Mouse (Mus musculus): ENCODE measurements around the gene Sfxn2.
"Not testable (repeated sequence)": the region's sequence is repeated elsewhere in the genome, so short reads cannot be mapped to it uniquely, and the experiment has no call there.

Sfxn2 gene

DNA sequence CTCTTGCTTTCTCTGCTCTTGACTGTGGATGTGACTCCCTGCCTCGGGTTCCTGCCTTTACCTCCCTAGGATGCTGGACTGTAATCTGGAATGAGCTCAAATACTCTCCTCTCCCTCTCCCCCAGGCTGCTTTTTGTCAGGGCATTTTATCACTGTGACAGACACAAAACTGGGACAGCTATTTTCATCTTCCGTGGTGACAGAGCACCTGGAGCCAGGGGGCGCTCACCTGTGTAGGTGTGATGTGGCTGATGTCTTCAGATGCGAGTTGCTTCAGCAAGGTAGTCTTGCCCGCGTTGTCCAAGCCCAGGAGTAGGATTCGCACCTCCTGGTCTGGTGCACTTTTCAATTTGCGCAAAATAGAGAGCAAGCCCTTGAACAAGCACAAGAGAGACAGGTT lies 15.2 kb upstream of the Sfxn2 start:
- Histone ChIP-seq H3K27me3 (ENCODE audit: insufficient read depth, low read length) (no peaks in the 10 kb centered on the region), H3K4me1 (replicated peaks; ENCODE audit: low read depth, low read length) (peaks cover 45% of the 10 kb centered on the region), H3K4me3 (replicated peaks; ENCODE audit: low read length) (no peak overlapping the region), H3K36me3 (ENCODE audit: insufficient read depth, low read length) (0 out of 2 replicates have a peak, but pooled peaks cover 11% of the 10 kb centered on the region), H3K9me3 (ENCODE audit: low read length) (no peaks in the 10 kb centered on the region)
- TF ChIP-seq POU5F1 (IDR thresholded peaks at IDR 0.05; ENCODE audit: borderline replicate concordance, low read length) (no peak), CTCF (conservative IDR thresholded peaks at IDR 0.05; ENCODE audit: low read length) (no peak), NANOG (IDR thresholded peaks at IDR 0.05; ENCODE audit: borderline replicate concordance, low read length) (no peak)

DNA sequence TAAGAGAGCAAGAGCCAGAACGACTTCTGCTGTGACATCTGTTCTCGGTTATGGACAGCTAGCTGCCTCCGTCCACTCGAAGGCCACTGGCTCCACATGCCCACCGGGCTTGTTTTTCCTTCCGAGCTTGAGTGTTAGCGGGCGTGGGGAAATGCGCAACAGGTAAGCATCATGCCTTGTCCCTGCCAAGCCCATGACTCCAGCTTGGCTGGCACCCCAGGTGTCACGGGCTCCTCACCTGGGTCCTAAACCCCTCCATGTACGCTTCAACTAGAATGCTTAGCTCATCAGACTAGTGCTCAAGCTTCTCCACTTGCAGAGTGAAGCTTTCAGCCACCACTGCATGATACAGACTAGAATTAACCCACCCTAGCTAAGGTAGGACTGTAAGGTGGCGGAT lies 14.5 kb upstream of the Sfxn2 start:
- peaks cover 46% of the 10 kb centered on the region for H3K4me1 ChIP-seq (replicated peaks; ENCODE audit: low read depth, low read length)
- H3K36me3 ChIP-seq (ENCODE audit: insufficient read depth, low read length), result 0 out of 2 replicates have a peak, but pooled peaks cover 11% of the 10 kb centered on the region
- H3K27me3 ChIP-seq (ENCODE audit: insufficient read depth, low read length), result no peaks in the 10 kb centered on the region
- H3K4me3 ChIP-seq (replicated peaks; ENCODE audit: low read length), result 0 out of 2 replicates have a peak overlapping the region, but pooled peaks have one; percentile 32
- H3K9me3 ChIP-seq (ENCODE audit: low read length), result no peaks in the 10 kb centered on the region
- TF ChIP-seq POU5F1 (IDR thresholded peaks at IDR 0.05; ENCODE audit: borderline replicate concordance, low read length) (no peak), CTCF (conservative IDR thresholded peaks at IDR 0.05; ENCODE audit: low read length) (no peak), NANOG (IDR thresholded peaks at IDR 0.05; ENCODE audit: borderline replicate concordance, low read length) (no peak)

DNA sequence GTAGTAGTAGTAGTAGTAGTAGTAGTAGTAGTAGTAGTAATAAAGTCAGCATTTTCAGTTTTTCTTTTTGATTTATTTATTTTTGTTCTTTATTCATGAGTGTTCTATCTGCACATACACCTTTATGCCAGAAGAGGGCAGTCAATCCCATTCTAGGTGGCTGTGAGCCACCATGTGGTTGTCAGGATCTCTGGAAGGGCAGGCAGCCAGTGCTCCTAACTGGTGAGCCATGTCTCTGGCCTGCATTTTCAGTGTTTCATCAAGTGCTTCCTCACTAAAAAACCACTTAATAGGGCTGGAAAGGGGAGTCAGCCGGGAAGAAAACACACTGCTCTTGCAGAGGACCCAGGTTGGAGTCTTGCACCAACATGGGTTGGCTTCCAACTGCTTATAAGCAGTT lies 11.0 kb upstream of the Sfxn2 start:
- TF ChIP-seq NANOG (IDR thresholded peaks at IDR 0.05; ENCODE audit: borderline replicate concordance, low read length), result no peak
- peak; percentile 69 for TF ChIP-seq CTCF (conservative IDR thresholded peaks at IDR 0.05; ENCODE audit: low read length)
- Histone ChIP-seq H3K9me3 (ENCODE audit: low read length) (no peaks in the 10 kb centered on the region), H3K36me3 (ENCODE audit: insufficient read depth, low read length) (0 out of 2 replicates have a peak, but pooled peaks cover 2% of the 10 kb centered on the region), H3K4me1 (replicated peaks; ENCODE audit: low read depth, low read length) (peaks cover 74% of the 10 kb centered on the region), H3K27me3 (ENCODE audit: insufficient read depth, low read length) (no peaks in the 10 kb centered on the region), H3K4me3 (replicated peaks; ENCODE audit: low read length) (no peak overlapping the region)

DNA sequence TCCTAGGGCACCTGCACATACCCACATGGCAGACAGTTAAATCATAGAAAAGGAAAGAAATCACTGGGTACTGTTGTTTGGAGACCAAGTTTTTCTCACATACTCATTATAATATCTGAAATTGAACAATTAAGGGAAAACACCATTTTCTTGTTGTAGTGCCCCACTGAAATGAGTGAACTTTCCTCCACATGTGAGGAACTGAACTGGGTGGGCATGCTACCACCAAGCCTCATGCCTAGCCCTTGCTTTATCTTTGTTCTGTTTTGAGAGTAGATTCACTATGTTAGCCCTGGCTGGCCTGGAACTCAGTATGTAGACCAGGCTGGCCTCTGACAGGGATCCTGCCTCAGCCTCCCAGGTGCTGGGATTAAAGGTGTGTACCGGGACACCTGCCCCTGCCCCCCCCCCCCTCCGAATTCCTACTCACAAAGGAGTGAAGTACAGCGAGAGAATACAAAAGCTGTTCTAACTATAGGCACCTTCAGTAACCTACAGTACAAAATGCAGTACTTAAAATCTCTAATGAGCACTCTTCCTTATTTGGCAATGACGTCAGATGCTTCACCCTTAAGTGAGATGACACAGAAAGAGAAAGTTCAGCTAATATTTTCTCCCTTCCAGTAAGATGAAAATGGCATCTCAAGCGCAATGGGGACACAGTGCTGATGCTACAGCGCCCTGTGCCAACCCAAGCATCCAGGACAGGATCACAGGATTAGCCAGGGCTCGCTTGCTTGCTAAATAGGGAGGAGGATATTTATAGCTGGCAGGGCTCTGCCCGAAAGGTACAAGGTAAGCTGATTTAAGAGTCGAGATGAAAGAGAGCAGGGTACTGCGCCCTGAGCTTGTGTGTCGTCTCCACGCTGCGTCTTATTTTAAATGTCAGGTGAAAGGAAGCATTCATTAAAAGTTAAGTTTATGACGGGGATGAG lies 10.3 kb upstream of the Sfxn2 start:
- TF ChIP-seq NANOG (IDR thresholded peaks at IDR 0.05; ENCODE audit: borderline replicate concordance, low read length) (no peak), POU5F1 (IDR thresholded peaks at IDR 0.05; ENCODE audit: borderline replicate concordance, low read length) (no peak), CTCF (conservative IDR thresholded peaks at IDR 0.05; ENCODE audit: low read length) (no peak)
- Histone ChIP-seq H3K9me3 (ENCODE audit: low read length) (no peaks in the 10 kb centered on the region), H3K36me3 (ENCODE audit: insufficient read depth, low read length) (no peaks in the 10 kb centered on the region), H3K4me3 (replicated peaks; ENCODE audit: low read length) (no peak overlapping the region), H3K27me3 (ENCODE audit: insufficient read depth, low read length) (no peaks in the 10 kb centered on the region), H3K4me1 (replicated peaks; ENCODE audit: low read depth, low read length) (peaks cover 70% of the 10 kb centered on the region)

DNA sequence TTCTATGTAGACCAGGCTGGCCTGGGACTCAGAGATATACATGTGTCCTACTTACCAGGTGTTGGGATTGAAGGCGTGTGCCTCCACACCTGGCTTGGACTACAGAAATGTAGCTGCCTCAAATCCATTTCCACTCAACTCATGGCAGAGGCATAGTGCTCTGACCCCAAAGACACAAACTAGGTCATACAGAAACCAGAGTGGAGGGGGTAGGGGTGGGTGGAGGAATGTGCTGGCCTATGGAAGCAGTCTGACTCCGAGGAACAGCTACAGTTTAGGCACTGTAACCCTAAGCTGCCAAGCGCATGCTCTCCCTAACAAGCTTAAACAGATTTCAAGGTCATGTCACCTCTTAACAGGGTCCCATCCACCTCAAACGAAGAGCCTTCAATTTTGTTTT lies 9.6 kb upstream of the Sfxn2 start:
- H3K4me3 ChIP-seq (replicated peaks; ENCODE audit: low read length), result no peak overlapping the region
- no peaks in the 10 kb centered on the region for H3K27me3 ChIP-seq (ENCODE audit: insufficient read depth, low read length)
- peaks cover 63% of the 10 kb centered on the region for H3K4me1 ChIP-seq (replicated peaks; ENCODE audit: low read depth, low read length)
- H3K36me3 ChIP-seq (ENCODE audit: insufficient read depth, low read length), result no peaks in the 10 kb centered on the region
- TF ChIP-seq POU5F1 (IDR thresholded peaks at IDR 0.05; ENCODE audit: borderline replicate concordance, low read length), result no peak
- no peak for TF ChIP-seq CTCF (conservative IDR thresholded peaks at IDR 0.05; ENCODE audit: low read length)
- TF ChIP-seq NANOG (IDR thresholded peaks at IDR 0.05; ENCODE audit: borderline replicate concordance, low read length), result no peak
- no peaks in the 10 kb centered on the region for H3K9me3 ChIP-seq (ENCODE audit: low read length)

DNA sequence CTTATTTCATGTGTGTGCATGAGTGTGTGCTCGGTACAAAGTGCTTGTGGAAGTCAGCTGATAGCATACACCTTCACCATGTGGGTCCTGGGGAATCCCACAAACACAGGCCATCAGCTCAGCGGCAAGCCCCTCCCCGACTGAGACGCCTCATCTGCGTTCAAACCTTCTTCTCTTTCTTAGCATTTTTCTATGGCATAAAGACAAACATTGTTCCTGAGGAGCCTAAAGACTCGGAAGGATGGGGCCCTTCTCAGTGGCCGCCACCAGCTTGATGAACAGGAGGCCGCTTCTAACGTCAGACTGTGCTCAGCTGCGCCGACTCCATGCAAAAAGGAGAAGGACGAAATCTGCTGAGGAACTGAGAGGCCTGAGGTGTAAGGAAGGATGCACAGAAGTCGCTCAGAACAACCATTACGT lies 9.1 kb upstream of the Sfxn2 start:
- Histone ChIP-seq H3K4me3 (replicated peaks; ENCODE audit: low read length) (peak overlapping the region; percentile 46; the same call in 1 of the 2 replicates), H3K4me1 (replicated peaks; ENCODE audit: low read depth, low read length) (peaks cover 58% of the 10 kb centered on the region), H3K27me3 (ENCODE audit: insufficient read depth, low read length) (no peaks in the 10 kb centered on the region), H3K36me3 (ENCODE audit: insufficient read depth, low read length) (no peaks in the 10 kb centered on the region), H3K9me3 (ENCODE audit: low read length) (no peaks in the 10 kb centered on the region)
- TF ChIP-seq NANOG (IDR thresholded peaks at IDR 0.05; ENCODE audit: borderline replicate concordance, low read length) (no peak), POU5F1 (IDR thresholded peaks at IDR 0.05; ENCODE audit: borderline replicate concordance, low read length) (no peak), CTCF (conservative IDR thresholded peaks at IDR 0.05; ENCODE audit: low read length) (no peak)

DNA sequence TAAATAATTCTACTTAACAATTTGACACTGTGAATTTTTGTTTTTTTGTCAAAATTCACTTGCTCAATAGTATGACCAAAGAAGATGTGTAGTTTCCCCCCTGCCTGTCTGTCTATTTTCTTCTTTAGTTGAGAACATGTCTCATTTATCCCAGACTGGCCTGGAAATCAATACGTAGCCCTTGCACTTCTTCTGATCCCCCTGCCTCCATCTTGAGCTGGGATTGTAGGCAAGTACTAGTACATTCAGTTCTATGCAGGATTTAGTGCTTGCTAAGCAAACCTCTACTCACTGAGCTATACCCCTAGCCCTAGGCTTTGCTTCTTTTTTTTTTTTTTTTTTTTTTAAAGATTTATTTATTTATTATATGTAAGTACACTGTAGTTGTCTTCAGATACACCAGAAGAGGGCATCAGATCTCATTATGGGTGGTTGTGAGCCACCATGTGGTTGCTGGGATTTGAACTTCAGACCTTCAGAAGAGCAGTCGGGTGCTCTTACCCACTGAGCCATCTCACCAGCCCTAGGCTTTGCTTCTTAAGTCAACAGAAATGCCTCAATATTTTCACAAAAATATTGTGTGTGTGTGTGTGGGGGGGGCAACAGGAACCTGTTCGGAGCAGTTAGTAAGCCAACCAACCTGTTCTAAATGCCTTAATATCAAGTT lies 1.8 kb upstream of the Sfxn2 start:
- H3K4me1 ChIP-seq (replicated peaks; ENCODE audit: low read depth, low read length), result peaks cover 38% of the 10 kb centered on the region
- not testable (repeated sequence) for H3K27me3 ChIP-seq (ENCODE audit: insufficient read depth, low read length); H3K36me3 ChIP-seq (ENCODE audit: insufficient read depth, low read length); H3K4me3 ChIP-seq (replicated peaks; ENCODE audit: low read length); H3K9me3 ChIP-seq (ENCODE audit: low read length)

DNA sequence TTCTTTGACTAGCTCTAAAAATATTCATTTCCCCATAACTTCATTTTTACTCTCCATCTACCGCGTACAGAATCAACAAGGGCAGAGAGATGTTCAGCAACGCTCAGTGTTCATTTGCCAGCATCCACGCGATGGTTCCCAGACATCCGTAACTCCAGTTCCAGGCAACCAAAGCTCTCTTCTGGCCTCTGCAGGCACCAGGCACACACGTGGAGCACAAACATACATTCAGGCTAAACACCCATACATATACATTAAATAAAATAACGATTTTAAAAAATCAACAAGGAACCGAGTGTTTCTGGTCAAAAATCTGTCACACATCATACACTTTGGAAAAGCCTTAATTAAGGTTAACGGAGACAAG lies 1.3 kb upstream of the Sfxn2 start:
- peak overlapping the region; percentile 89 for H3K4me3 ChIP-seq (replicated peaks; ENCODE audit: low read length)
- no peaks in the 10 kb centered on the region for H3K9me3 ChIP-seq (ENCODE audit: low read length)
- no peaks in the 10 kb centered on the region for H3K36me3 ChIP-seq (ENCODE audit: insufficient read depth, low read length)
- H3K27me3 ChIP-seq (ENCODE audit: insufficient read depth, low read length), result no peaks in the 10 kb centered on the region
- no peak for TF ChIP-seq NANOG (IDR thresholded peaks at IDR 0.05; ENCODE audit: borderline replicate concordance, low read length)
- TF ChIP-seq CTCF (conservative IDR thresholded peaks at IDR 0.05; ENCODE audit: low read length), result no peak
- H3K4me1 ChIP-seq (replicated peaks; ENCODE audit: low read depth, low read length), result peaks cover 35% of the 10 kb centered on the region

All from E14TG2a.4 (cell line).